ENCODE assay signal across 8 mouse cellular contexts in genomic region chr4:42950065-42950558, GRCm38 (mm10). TPM values are rescaled to one million over a fixed set of nuclear protein-coding genes. Genes with fewer than 3 reads are reported as not detected.
A peak's percentile ranks its signal among the peaks of the same experiment; 100 is the strongest.
DNase-seq lines count a peak whose midpoint lies in the region; ATAC-seq and TF ChIP-seq lines count a peak whose summit lies in the region.

No protein-coding gene starts in this region.

- DNase-seq in MEL (ENCODE audit: low read depth, low spot score) = peak; percentile 87
- DNase-seq in cerebellum, adult 11 months = peak; percentile 78
- peak; percentile 93 for DNase-seq in forebrain, postnatal 0 days
- DNase-seq in hindbrain, embryonic 10.5 days (ENCODE audit: low spot score) = peak; percentile 88
- peak; percentile 69 to 77 for DNase-seq in layer of hippocampus, postnatal 25 days (ENCODE audit: extremely low spot score in 1 of 2, low spot score in 1 of 2)
- DNase-seq in lung, postnatal 25 days (ENCODE audit: low spot score) = peak; percentile 93
- DNase-seq in retina, embryonic 14.5 days (ENCODE audit: low spot score) = peak; percentile 83
- peak; percentile 63 for DNase-seq in urinary bladder, postnatal 10 days (ENCODE audit: low spot score)

- TF ChIP-seq RAD21 in MEL (IDR thresholded peaks at IDR 0.05; ENCODE audit: low read depth, low read length) = no peak

- peak overlapping the region; percentile 79 for H3K9ac ChIP-seq in MEL (ENCODE audit: control insufficient read depth, low read depth, low read length, poor library complexity, severe bottlenecking)
- peak overlapping the region; percentile 99 for H3K9ac ChIP-seq in forebrain, postnatal 0 days

- H3K4me1 ChIP-seq in MEL (ENCODE audit: control insufficient read depth in 1 of 2, insufficient read depth in 2 of 2, low read length in 2 of 2) = peaks cover 0 to 8% of the 10 kb centered on the region in 2 experiments; a peak in 1 of 4 replicates
- H3K4me1 ChIP-seq in forebrain, postnatal 0 days (ENCODE audit: insufficient read depth) = peaks cover 39% of the 10 kb centered on the region
- peaks cover 90% of the 10 kb centered on the region for H3K4me1 ChIP-seq in hindbrain, embryonic 10.5 days (replicated peaks)

- 1% methylated on average over 13 of the region's 27 CpGs for WGBS in forebrain, postnatal 0 days
- WGBS in hindbrain, embryonic 10.5 days = 2% methylated on average over 26 of the region's 27 CpGs

- peak overlapping the region; percentile 70 to 77 for H3K4me3 ChIP-seq in MEL (ENCODE audit: control insufficient read depth in 1 of 2, insufficient read depth in 1 of 2, low read depth in 2 of 2, low read length in 2 of 2)
- H3K4me3 ChIP-seq in forebrain, postnatal 0 days (ENCODE audit: low read depth, low read length) = peak overlapping the region; percentile 81
- peak overlapping the region; percentile 90 for H3K4me3 ChIP-seq in hindbrain, embryonic 10.5 days

- peak; percentile 50 for ATAC-seq in forebrain, postnatal 0 days

- H3K9me3 ChIP-seq in MEL (replicated peaks; ENCODE audit: insufficient read depth, low read length) = no peaks in the 10 kb centered on the region
- H3K9me3 ChIP-seq in forebrain, postnatal 0 days (ENCODE audit: low read length) = no peaks in the 10 kb centered on the region
- no peaks in the 10 kb centered on the region for H3K9me3 ChIP-seq in hindbrain, embryonic 10.5 days

- TF ChIP-seq POLR2A in MEL (IDR thresholded peaks at IDR 0.05; ENCODE audit: control insufficient read depth in 1 of 2, insufficient read depth in 1 of 2, low read depth in 1 of 2, low read length in 2 of 2, poor library complexity in 1 of 2) = peak in 1 of 2 experiments; percentile 5; a peak in 1 of 4 replicates

- TF ChIP-seq EP300 in MEL (IDR thresholded peaks at IDR 0.05; ENCODE audit: low read depth in 1 of 2, low read length in 2 of 2) = no peak

- H3K36me3 ChIP-seq in MEL (ENCODE audit: control insufficient read depth in 1 of 2, insufficient read depth in 2 of 2, low read length in 2 of 2) = no peaks in the 10 kb centered on the region
- H3K36me3 ChIP-seq in forebrain, postnatal 0 days (ENCODE audit: insufficient read depth) = peaks cover 12% of the 10 kb centered on the region
- peaks cover 21% of the 10 kb centered on the region for H3K36me3 ChIP-seq in hindbrain, embryonic 10.5 days

- no peak for TF ChIP-seq CTCF in MEL (IDR thresholded peaks at IDR 0.05 in 2 of 3, conservative IDR thresholded peaks at IDR 0.05 in 1 of 3; ENCODE audit: control insufficient read depth in 1 of 3, insufficient read depth in 1 of 3, low read depth in 2 of 3, low read length in 3 of 3, poor library complexity in 1 of 3, severe bottlenecking in 1 of 3)
- TF ChIP-seq CTCF in forebrain, postnatal 0 days (IDR thresholded peaks at IDR 0.05; ENCODE audit: low read depth) = no peak

- H3K79me2 ChIP-seq in MEL (ENCODE audit: control insufficient read depth, insufficient read depth, low read length, poor library complexity) = no peaks in the 10 kb centered on the region; the same call in 1 of the 2 replicates

- no peaks in the 10 kb centered on the region for H3K27me3 ChIP-seq in MEL (ENCODE audit: control insufficient read depth in 1 of 2, insufficient read depth in 2 of 2, low read length in 2 of 2)
- no peaks in the 10 kb centered on the region for H3K27me3 ChIP-seq in forebrain, postnatal 0 days (ENCODE audit: insufficient read depth, low read length)
- peaks cover 25% of the 10 kb centered on the region for H3K27me3 ChIP-seq in hindbrain, embryonic 10.5 days (ENCODE audit: insufficient read depth, poor library complexity, severe bottlenecking)

- peak overlapping the region; percentile 32; the same call in 1 of the 2 replicates for H3K27ac ChIP-seq in MEL (ENCODE audit: control insufficient read depth, low read depth, low read length)
- H3K27ac ChIP-seq in forebrain, postnatal 0 days (ENCODE audit: low read depth, low read length) = peak overlapping the region; percentile 98
- peak overlapping the region; percentile 99 for H3K27ac ChIP-seq in hindbrain, embryonic 10.5 days

- peak overlapping the region; percentile 96 for H3K4me2 ChIP-seq in forebrain, postnatal 0 days (ENCODE audit: low read depth)

TF ChIP-seq in MEL, 35 proteins besides CTCF, POLR2A, EP300 and RAD21:
- TF ChIP-seq CHD1 (IDR thresholded peaks at IDR 0.05; ENCODE audit: low read depth, low read length) = no peak
- TF ChIP-seq POLR2AphosphoS5 (IDR thresholded peaks at IDR 0.05; ENCODE audit: borderline replicate concordance, low read depth, low read length) = no peak
- no peak for TF ChIP-seq MEF2A (IDR thresholded peaks at IDR 0.05; ENCODE audit: extremely low read depth, insufficient replicate concordance, low read depth, low read length, poor library complexity, severe bottlenecking)
- TF ChIP-seq MAFK (IDR thresholded peaks at IDR 0.05; ENCODE audit: borderline replicate concordance, low read depth, low read length) = no peak
- no peak for TF ChIP-seq HCFC1 (IDR thresholded peaks at IDR 0.05; ENCODE audit: low read depth, low read length)
- TF ChIP-seq TAL1 (IDR thresholded peaks at IDR 0.05; ENCODE audit: low read length) = no peak
- TF ChIP-seq USF1 (IDR thresholded peaks at IDR 0.05; ENCODE audit: low read depth, low read length) = no peak
- no peak for TF ChIP-seq RCOR1 (IDR thresholded peaks at IDR 0.05; ENCODE audit: low read depth, low read length)
- no peak; the same call in 1 of the 2 replicates for TF ChIP-seq SIN3A (IDR thresholded peaks at IDR 0.05; ENCODE audit: low read length)
- no peak for TF ChIP-seq TBP (IDR thresholded peaks at IDR 0.05; ENCODE audit: low read depth, low read length)
- no peak for TF ChIP-seq MYB (IDR thresholded peaks at IDR 0.05; ENCODE audit: low read depth, low read length)
- no peak for TF ChIP-seq KAT2A (conservative IDR thresholded peaks at IDR 0.05; ENCODE audit: low read depth, low read length)
- TF ChIP-seq MYC (IDR thresholded peaks at IDR 0.05; ENCODE audit: low read depth, low read length) = no peak
- TF ChIP-seq ZNF384 (IDR thresholded peaks at IDR 0.05; ENCODE audit: low read depth, low read length) = no peak
- TF ChIP-seq ELF1 (IDR thresholded peaks at IDR 0.05; ENCODE audit: low read depth, low read length) = 0 out of 2 replicates have a peak, but pooled peaks have one; percentile 8
- TF ChIP-seq ETS1 (IDR thresholded peaks at IDR 0.05; ENCODE audit: low read depth, low read length) = peak; percentile 68
- no peak for TF ChIP-seq MAX (IDR thresholded peaks at IDR 0.05; ENCODE audit: low read length)
- peak; percentile 38; the same call in 1 of the 2 replicates for TF ChIP-seq NELFE (IDR thresholded peaks at IDR 0.05; ENCODE audit: low read depth, low read length)
- TF ChIP-seq GABPA (IDR thresholded peaks at IDR 0.05; ENCODE audit: low read depth, low read length) = no peak
- peak; percentile 21; the same call in 1 of the 2 replicates for TF ChIP-seq MAZ (IDR thresholded peaks at IDR 0.05; ENCODE audit: low read depth, low read length)
- TF ChIP-seq SMC3 (IDR thresholded peaks at IDR 0.05; ENCODE audit: low read depth, low read length) = no peak
- no peak for TF ChIP-seq ZMIZ1 (IDR thresholded peaks at IDR 0.05; ENCODE audit: low read depth, low read length)
- TF ChIP-seq TCF12 (IDR thresholded peaks at IDR 0.05; ENCODE audit: low read depth, low read length) = 0 out of 2 replicates have a peak, but pooled peaks have one; percentile 2
- no peak for TF ChIP-seq GATA1 (IDR thresholded peaks at IDR 0.05; ENCODE audit: low read depth, low read length)

RNA-seq across cellular contexts. Expression of gene Dnajb5, which starts 0.5 kb away (rescaled TPM):
- total RNA-seq in MEL (2012; rRNA removed) = 0.73 and 1.0 TPM in 2 replicates
- polyA plus RNA-seq in MEL (2012; ENCODE audit: insufficient read depth in 1 of 2, insufficient read length in 2 of 2, low read depth in 1 of 2, low replicate concordance in 2 of 2, missing spikeins in 1 of 2) = 1 to 10 TPM in 1 of 2 experiments, not detected in 1; 1.8 TPM
- 81.0 and 106 TPM in 2 replicates for total RNA-seq in forebrain, postnatal 0 days (2014; rRNA removed)
- 46.8 and 50.7 TPM in 2 replicates for polyA plus RNA-seq in forebrain, postnatal 0 days (2015; fragmentation: Nextera tagmentation; extraction: Ambion mirVana)
- 14.0 and 17.6 TPM in 2 replicates for polyA plus RNA-seq in hindbrain, embryonic 10.5 days (2016; fragmentation: Nextera tagmentation; extraction: Ambion mirVana)
- total RNA-seq in layer of hippocampus, postnatal 25 days (2021) = 100 to 1,000 TPM; 208 to 224 TPM

RNA-seq across cellular contexts. Expression of gene 1700022I11Rik, which starts 19.3 kb away (rescaled TPM):
- 0.54 and 0.65 TPM in 2 replicates for total RNA-seq in MEL (2012; rRNA removed)
- polyA plus RNA-seq in MEL (2012; ENCODE audit: insufficient read depth in 1 of 2, insufficient read length in 2 of 2, low read depth in 1 of 2, low replicate concordance in 2 of 2, missing spikeins in 1 of 2) = under 1 TPM in 1 of 2 experiments, not detected in 1; 0.39 TPM
- total RNA-seq in forebrain, postnatal 0 days (2014; rRNA removed) = not detected in 2 replicates
- 0.23 and 0.63 TPM in 2 replicates for polyA plus RNA-seq in forebrain, postnatal 0 days (2015; fragmentation: Nextera tagmentation; extraction: Ambion mirVana)
- 0.75 and 0.95 TPM in 2 replicates for polyA plus RNA-seq in hindbrain, embryonic 10.5 days (2016; fragmentation: Nextera tagmentation; extraction: Ambion mirVana)
- total RNA-seq in layer of hippocampus, postnatal 25 days (2021) = not detected

RNA-seq across cellular contexts. Expression of gene Phf24, which starts 33.7 kb away (rescaled TPM):
- total RNA-seq in MEL (2012; rRNA removed) = 0.07 and 0.31 TPM in 2 replicates
- under 1 TPM in 1 of 2 experiments, not detected in 1; 0.92 TPM for polyA plus RNA-seq in MEL (2012; ENCODE audit: insufficient read depth in 1 of 2, insufficient read length in 2 of 2, low read depth in 1 of 2, low replicate concordance in 2 of 2, missing spikeins in 1 of 2)
- total RNA-seq in forebrain, postnatal 0 days (2014; rRNA removed) = 77.2 and 82.7 TPM in 2 replicates
- polyA plus RNA-seq in forebrain, postnatal 0 days (2015; fragmentation: Nextera tagmentation; extraction: Ambion mirVana) = 38.2 and 42.3 TPM in 2 replicates
- 1.6 and 2.5 TPM in 2 replicates for polyA plus RNA-seq in hindbrain, embryonic 10.5 days (2016; fragmentation: Nextera tagmentation; extraction: Ambion mirVana)
- 100 to 1,000 TPM; 137 to 149 TPM for total RNA-seq in layer of hippocampus, postnatal 25 days (2021)

RNA-seq across cellular contexts. Expression of gene Vcp, which starts 50.2 kb away (rescaled TPM):
- total RNA-seq in MEL (2012; rRNA removed) = 264 and 319 TPM in 2 replicates
- polyA plus RNA-seq in MEL (2012; ENCODE audit: insufficient read depth in 1 of 2, insufficient read length in 2 of 2, low read depth in 1 of 2, low replicate concordance in 2 of 2, missing spikeins in 1 of 2) = 100 to 1,000 TPM; 420 to 792 TPM
- 221 and 255 TPM in 2 replicates for total RNA-seq in forebrain, postnatal 0 days (2014; rRNA removed)
- 357 and 443 TPM in 2 replicates for polyA plus RNA-seq in forebrain, postnatal 0 days (2015; fragmentation: Nextera tagmentation; extraction: Ambion mirVana)
- polyA plus RNA-seq in hindbrain, embryonic 10.5 days (2016; fragmentation: Nextera tagmentation; extraction: Ambion mirVana) = 600 and 640 TPM in 2 replicates
- total RNA-seq in layer of hippocampus, postnatal 25 days (2021) = 100 to 1,000 TPM; 191 to 201 TPM

Comparison
In these comparisons a context has a peak if more than half of its experiments do, and no peak if none do; other contexts are left out.
1. Peak in every context shown above with its lines: DNase-seq, ATAC-seq, H3K4me3 ChIP-seq and H3K27ac ChIP-seq.
2. H3K27ac ChIP-seq: peak in every context shown above with its lines; median percentile 99 in hindbrain, embryonic 10.5 days; 98 in forebrain, postnatal 0 days; 32 in MEL.
3. RNA of gene Dnajb5, which starts 0.5 kb away (total RNA-seq): 208 to 224 TPM in layer of hippocampus, postnatal 25 days and 81.0 to 106 TPM in forebrain, postnatal 0 days; 0.73 to 1.0 TPM in MEL; every median in the first group is over 10 times any median in the second.
4. RNA of gene Phf24, which starts 33.7 kb away (total RNA-seq): 137 to 149 TPM in layer of hippocampus, postnatal 25 days and 77.2 to 82.7 TPM in forebrain, postnatal 0 days; 0.07 to 0.31 TPM in MEL; every median in the first group is over 10 times any median in the second.